Mouse (Mus musculus): ENCODE measurements around the gene Clcn1. TPM values are rescaled to one million over a fixed set of nuclear protein-coding genes. Genes with fewer than 3 reads are reported as not detected.

The Clcn1 gene
- polyA plus RNA-seq, 2 experiments, result 0.61 to 1.9 TPM

DNA sequence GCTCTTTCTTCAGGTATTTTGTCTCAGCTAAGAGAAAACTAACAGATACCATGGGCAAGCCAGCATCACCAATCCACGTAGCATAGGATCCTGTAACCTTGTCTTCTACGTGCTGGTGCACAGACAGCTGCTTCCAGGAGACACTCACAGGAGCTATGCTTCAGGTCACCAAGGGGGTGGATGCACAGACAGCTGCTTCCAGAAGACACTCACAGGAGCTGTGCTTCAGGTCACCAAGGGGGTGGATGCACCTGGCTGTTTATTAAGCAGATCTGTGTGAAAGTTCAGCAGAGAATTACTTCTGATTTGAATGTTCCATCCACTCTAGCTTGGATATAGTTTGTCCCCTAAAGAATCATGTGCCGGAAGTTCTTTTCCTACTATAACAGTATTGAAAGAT is 44.5 kb downstream of the Clcn1 start:
- 87% methylated on average over 3 of the region's 3 CpGs for WGBS
- no peak for TF ChIP-seq POLR2A (IDR thresholded peaks at IDR 0.05; ENCODE audit: borderline replicate concordance, extremely low read depth, insufficient read depth, insufficient read length)
- ATAC-seq (ENCODE audit: low FRiP score, low read depth) (no peak), DNase-seq (ENCODE audit: low spot score) (no peak)
- no peaks in the 10 kb centered on the region for H3K36me3 ChIP-seq (ENCODE audit: control insufficient read depth, insufficient read depth, low read length)
- H3K9me3 ChIP-seq (ENCODE audit: control insufficient read depth, low read length), result no peaks in the 10 kb centered on the region
- H3K27ac ChIP-seq (replicated peaks; ENCODE audit: low read depth, low read length), result no peak overlapping the region
- no peaks in the 10 kb centered on the region for H3K27me3 ChIP-seq (ENCODE audit: control insufficient read depth, insufficient read depth, low read length)
- H3K4me1 ChIP-seq (ENCODE audit: control insufficient read depth, insufficient read depth, low read length), result no peaks in the 10 kb centered on the region
- H3K4me2 ChIP-seq (replicated peaks; ENCODE audit: low read depth, low read length, severe bottlenecking), result no peak overlapping the region
- H3K9ac ChIP-seq (ENCODE audit: low read depth, low read length, severe bottlenecking), result no peak overlapping the region
- no peak overlapping the region for H3K4me3 ChIP-seq (replicated peaks; ENCODE audit: low read length)

DNA sequence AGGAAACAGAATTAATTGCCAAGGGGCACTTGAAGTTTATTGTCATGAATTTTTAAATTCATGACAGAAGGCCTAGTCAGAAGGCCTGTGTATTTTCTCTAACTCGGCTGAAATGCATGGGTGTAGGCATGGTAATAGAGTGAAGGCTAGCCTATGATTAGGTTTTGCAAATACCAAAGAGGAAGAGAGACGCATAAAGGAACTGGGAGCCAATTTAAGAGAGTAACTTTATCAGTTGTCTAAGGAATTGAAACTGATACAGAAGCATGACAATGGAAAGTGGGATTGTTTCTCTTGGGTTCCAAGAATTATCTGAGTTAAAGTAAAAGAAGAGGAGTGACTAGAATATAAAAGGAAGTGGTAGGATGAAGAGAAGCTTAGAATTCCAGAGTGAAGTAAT is 52.7 kb downstream of the Clcn1 start:
- no peak for ATAC-seq (ENCODE audit: low FRiP score, low read depth)
- no peaks in the 10 kb centered on the region for H3K4me1 ChIP-seq (ENCODE audit: control insufficient read depth, insufficient read depth, low read length)
- TF ChIP-seq POLR2A (IDR thresholded peaks at IDR 0.05; ENCODE audit: borderline replicate concordance, extremely low read depth, insufficient read depth, insufficient read length), result no peak

GRCm38 (mm10) chr6:42339981-42340380 is 53.5 kb downstream of the Clcn1 start:
- DNase-seq (ENCODE audit: low spot score) (no peak), ATAC-seq (ENCODE audit: low FRiP score, low read depth) (no peak)
- Histone ChIP-seq H3K4me1 (ENCODE audit: control insufficient read depth, insufficient read depth, low read length) (no peaks in the 10 kb centered on the region), H3K4me2 (replicated peaks; ENCODE audit: low read depth, low read length, severe bottlenecking) (no peak overlapping the region), H3K9me3 (ENCODE audit: control insufficient read depth, low read length) (no peaks in the 10 kb centered on the region), H3K27me3 (ENCODE audit: control insufficient read depth, insufficient read depth, low read length) (no peaks in the 10 kb centered on the region), H3K27ac (replicated peaks; ENCODE audit: low read depth, low read length) (no peak overlapping the region), H3K9ac (ENCODE audit: low read depth, low read length, severe bottlenecking) (no peak overlapping the region), H3K36me3 (ENCODE audit: control insufficient read depth, insufficient read depth, low read length) (no peaks in the 10 kb centered on the region), H3K4me3 (replicated peaks; ENCODE audit: low read length) (no peak overlapping the region)
- TF ChIP-seq POLR2A (IDR thresholded peaks at IDR 0.05; ENCODE audit: borderline replicate concordance, extremely low read depth, insufficient read depth, insufficient read length), result no peak
- WGBS, result 83% methylated on average over 5 of the region's 5 CpGs

More for the DNA sequence above, 52.7 kb downstream of the Clcn1 start:
- no peak for DNase-seq (ENCODE audit: low spot score)
- no peaks in the 10 kb centered on the region for H3K36me3 ChIP-seq (ENCODE audit: control insufficient read depth, insufficient read depth, low read length)
- H3K4me2 ChIP-seq (replicated peaks; ENCODE audit: low read depth, low read length, severe bottlenecking), result no peak overlapping the region
- H3K27me3 ChIP-seq (ENCODE audit: control insufficient read depth, insufficient read depth, low read length), result no peaks in the 10 kb centered on the region
- no peak overlapping the region for H3K9ac ChIP-seq (ENCODE audit: low read depth, low read length, severe bottlenecking)
- WGBS, result 83% methylated on average over 2 of the region's 2 CpGs
- no peak overlapping the region for H3K27ac ChIP-seq (replicated peaks; ENCODE audit: low read depth, low read length)
- no peaks in the 10 kb centered on the region for H3K9me3 ChIP-seq (ENCODE audit: control insufficient read depth, low read length)
- H3K4me3 ChIP-seq (replicated peaks; ENCODE audit: low read length), result no peak overlapping the region

GRCm38 (mm10) chr6:42342171-42342570 is 55.7 kb downstream of the Clcn1 start:
- 50% methylated on average over 1 of the region's 1 CpGs for WGBS

GRCm38 (mm10) chr6:42343361-42344120 is 57.1 kb downstream of the Clcn1 start:
- H3K4me1 ChIP-seq (ENCODE audit: control insufficient read depth, insufficient read depth, low read length), result 0 out of 2 replicates have a peak, but pooled peaks cover under 1% of the 10 kb centered on the region
- H3K4me3 ChIP-seq (replicated peaks; ENCODE audit: low read length), result no peak overlapping the region
- no peak for TF ChIP-seq POLR2A (IDR thresholded peaks at IDR 0.05; ENCODE audit: borderline replicate concordance, extremely low read depth, insufficient read depth, insufficient read length)
- H3K27ac ChIP-seq (replicated peaks; ENCODE audit: low read depth, low read length), result no peak overlapping the region
- no peak for ATAC-seq (ENCODE audit: low FRiP score, low read depth)
- no peak overlapping the region for H3K9ac ChIP-seq (ENCODE audit: low read depth, low read length, severe bottlenecking)
- H3K9me3 ChIP-seq (ENCODE audit: control insufficient read depth, low read length), result no peaks in the 10 kb centered on the region
- H3K27me3 ChIP-seq (ENCODE audit: control insufficient read depth, insufficient read depth, low read length), result no peaks in the 10 kb centered on the region
- H3K4me2 ChIP-seq (replicated peaks; ENCODE audit: low read depth, low read length, severe bottlenecking), result no peak overlapping the region
- WGBS, result 78% methylated on average over 9 of the region's 9 CpGs
- no peak for DNase-seq (ENCODE audit: low spot score)
- no peaks in the 10 kb centered on the region for H3K36me3 ChIP-seq (ENCODE audit: control insufficient read depth, insufficient read depth, low read length)

More at GRCm38 (mm10) chr6:42342171-42342570, 55.7 kb downstream of the Clcn1 start:
- no peak overlapping the region for H3K4me2 ChIP-seq (replicated peaks; ENCODE audit: low read depth, low read length, severe bottlenecking)
- H3K4me3 ChIP-seq (replicated peaks; ENCODE audit: low read length), result no peak overlapping the region
- no peaks in the 10 kb centered on the region for H3K36me3 ChIP-seq (ENCODE audit: control insufficient read depth, insufficient read depth, low read length)
- DNase-seq (ENCODE audit: low spot score) (no peak), ATAC-seq (ENCODE audit: low FRiP score, low read depth) (no peak)
- no peak overlapping the region for H3K27ac ChIP-seq (replicated peaks; ENCODE audit: low read depth, low read length)
- H3K9me3 ChIP-seq (ENCODE audit: control insufficient read depth, low read length), result no peaks in the 10 kb centered on the region
- H3K9ac ChIP-seq (ENCODE audit: low read depth, low read length, severe bottlenecking), result no peak overlapping the region
- H3K4me1 ChIP-seq (ENCODE audit: control insufficient read depth, insufficient read depth, low read length), result no peaks in the 10 kb centered on the region
- no peak for TF ChIP-seq POLR2A (IDR thresholded peaks at IDR 0.05; ENCODE audit: borderline replicate concordance, extremely low read depth, insufficient read depth, insufficient read length)
- no peaks in the 10 kb centered on the region for H3K27me3 ChIP-seq (ENCODE audit: control insufficient read depth, insufficient read depth, low read length)

Data from limb, embryonic 14.5 days (tissue).